Mouse (Mus musculus): Measurements from ENCODE around the gene Macrod1. TPM values are rescaled to one million over a fixed set of nuclear protein-coding genes. Genes with fewer than 3 reads are reported as not detected.

Macrod1 gene
- total RNA-seq, 4 experiments from 2014 or later, result 19.2 to 21.4 (median 20.1) TPM

GRCm38 (mm10) chr19:7111710-7112109 is 55.1 kb downstream of the Macrod1 start:
- DNase-seq (ENCODE audit: low spot score in 2 of 2), result no peak

DNA sequence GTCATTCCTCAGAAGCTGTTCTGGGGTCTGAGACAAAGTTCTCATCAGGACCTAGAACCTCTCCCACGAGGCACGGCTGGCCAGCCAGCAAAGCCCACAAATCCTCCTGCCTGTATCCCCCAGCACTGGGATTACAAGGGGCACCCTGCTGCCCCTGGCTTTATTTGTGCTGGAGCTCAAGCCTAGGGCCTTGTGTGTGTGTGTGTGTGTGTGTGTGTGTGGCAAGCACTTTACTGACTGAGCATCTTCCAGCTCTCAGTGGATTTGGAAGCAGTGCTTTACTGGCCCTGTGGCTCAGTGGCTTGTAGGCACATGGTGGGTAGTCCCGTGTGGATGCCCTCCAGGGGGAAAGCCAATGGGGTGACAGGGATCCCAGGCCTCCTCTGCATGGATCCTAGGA is 56.0 kb downstream of the Macrod1 start:
- no peak for DNase-seq (ENCODE audit: low spot score in 2 of 2)

GRCm38 (mm10) chr19:7113574-7113973 is 57.0 kb downstream of the Macrod1 start:
- DNase-seq (ENCODE audit: low spot score in 2 of 2), result no peak

DNA sequence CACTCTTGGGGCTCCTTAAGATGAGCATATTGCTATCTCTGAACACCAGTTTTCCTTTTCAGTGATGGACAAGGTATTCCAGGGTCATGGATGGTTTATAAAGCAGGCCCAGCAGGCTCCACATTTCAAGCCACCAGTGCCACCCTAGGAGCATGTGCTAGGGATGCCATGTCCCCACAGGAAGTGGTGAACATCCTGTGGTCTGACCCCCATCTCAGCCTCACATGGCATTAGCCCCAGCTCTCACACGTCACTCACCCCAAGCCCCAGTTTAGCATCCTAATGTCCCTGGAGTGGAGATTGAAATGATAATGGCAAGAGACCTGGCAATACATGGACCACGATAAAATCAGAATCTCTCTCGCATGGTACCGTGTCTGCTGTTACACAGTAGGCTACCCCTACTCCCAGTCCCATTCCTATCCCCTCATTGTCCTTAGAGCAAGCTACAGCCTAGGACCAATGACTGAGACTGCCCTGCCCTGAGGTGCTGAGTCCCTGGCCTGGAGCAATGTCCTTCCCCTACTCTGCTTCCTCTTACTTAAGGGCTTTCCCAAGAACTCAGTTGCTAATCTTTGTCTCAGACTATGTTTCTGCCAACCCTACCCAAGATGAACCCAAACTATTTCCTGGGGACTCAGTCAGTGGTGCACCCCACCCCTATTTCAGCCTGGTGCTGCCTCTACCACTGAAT is 59.6 kb downstream of the Macrod1 start:
- no peak for DNase-seq (ENCODE audit: low spot score in 2 of 2)

DNA sequence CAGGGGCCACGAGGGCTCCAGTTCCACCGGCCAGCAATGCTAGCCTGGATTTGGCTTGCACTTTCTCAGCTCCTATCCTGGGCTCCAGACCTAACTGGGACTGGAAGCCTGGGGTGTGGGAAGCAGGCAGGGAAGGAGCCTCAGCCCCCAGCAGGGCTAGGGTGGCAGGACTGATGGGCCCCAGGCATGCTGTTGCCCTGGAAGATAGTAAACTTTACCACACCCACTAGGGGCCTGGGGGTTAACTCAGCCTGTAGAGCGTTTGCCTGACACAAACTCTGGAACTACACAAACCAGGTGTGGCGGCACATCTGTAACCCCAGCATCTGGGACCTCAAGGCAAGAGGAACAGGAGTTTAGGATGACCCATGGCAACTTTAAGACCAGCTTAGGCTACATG is 60.5 kb downstream of the Macrod1 start:
- DNase-seq (ENCODE audit: low spot score in 2 of 2), result no peak

GRCm38 (mm10) chr19:7117653-7118307 is 61.2 kb downstream of the Macrod1 start:
- no peak for DNase-seq (ENCODE audit: low spot score in 2 of 2)

DNA sequence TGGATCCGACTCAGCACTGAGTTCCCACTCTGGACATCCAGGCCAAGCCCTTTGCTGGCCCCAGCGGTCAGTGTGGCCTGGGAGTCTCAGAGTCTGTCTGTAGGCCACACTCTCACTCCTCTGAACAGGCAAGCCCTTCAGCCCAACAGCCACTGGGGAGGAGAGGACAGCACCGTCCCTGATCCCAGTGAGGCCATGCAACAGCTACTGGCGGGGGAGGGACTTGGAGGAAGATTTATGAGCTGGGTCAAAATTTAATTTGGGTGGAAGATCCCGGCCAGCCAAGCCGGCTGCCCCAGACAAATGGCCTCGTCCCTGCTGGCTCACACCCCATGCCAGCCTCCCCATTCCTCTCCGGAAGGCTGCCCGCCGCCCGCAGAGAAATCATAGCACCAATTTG is 64.6 kb downstream of the Macrod1 start:
- no peak for DNase-seq (ENCODE audit: low spot score in 2 of 2)

DNA sequence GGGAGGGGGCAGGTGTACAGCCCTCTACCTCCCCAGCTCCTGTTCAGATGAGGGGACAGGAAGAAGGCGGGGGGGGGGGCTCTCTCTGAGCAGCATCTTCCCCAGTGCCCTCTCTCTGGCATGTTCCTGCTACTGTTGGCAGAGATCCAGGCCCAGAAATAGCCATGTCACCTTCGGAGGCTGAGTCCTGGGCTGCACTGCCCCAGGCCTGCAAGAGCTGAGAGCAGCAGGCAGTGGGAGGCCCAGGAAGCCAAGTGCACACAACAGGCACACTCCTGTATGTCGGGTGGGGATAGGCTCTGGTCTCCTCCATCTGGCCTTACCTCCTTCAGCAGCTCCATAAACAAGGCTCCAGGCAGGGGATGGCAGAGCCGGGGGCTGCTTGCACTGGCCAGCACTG is 65.7 kb downstream of the Macrod1 start:
- no peak for DNase-seq (ENCODE audit: low spot score in 2 of 2)

DNA sequence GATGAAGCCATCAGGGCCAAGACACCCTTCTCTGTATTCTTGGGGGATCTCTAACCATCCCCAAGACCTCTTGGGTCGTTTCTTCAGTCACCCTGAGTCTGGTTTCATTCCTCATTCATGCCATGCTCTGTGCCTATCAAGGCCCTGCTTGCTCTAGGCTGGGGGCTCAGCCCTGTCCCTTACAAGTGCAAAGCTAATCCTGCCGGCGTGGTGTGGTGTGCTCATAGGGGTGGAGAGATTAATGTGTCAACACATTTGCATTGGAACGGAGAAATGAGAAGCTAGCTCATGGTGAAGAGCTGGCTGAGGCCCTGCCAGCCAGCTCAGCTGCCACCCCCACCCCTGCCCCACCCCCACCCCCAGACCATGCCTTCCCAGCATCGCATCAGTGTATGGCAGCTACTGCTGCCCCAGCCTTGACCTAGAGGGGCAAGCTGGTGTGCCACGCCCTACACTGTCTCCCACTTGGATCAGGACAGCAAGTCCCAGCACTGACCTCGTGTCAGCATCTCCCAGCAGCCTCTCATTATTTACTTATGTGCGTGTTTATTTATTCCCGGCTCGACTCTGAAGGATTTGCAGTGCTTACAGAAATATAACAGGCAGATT is 66.2 kb downstream of the Macrod1 start:
- no peak for DNase-seq (ENCODE audit: low spot score in 2 of 2)

- no peak for DNase-seq (ENCODE audit: low spot score in 2 of 2)
These were observed 69.0 kb downstream of the Macrod1 start for GRCm38 (mm10) chr19:7125526-7126156.

DNA sequence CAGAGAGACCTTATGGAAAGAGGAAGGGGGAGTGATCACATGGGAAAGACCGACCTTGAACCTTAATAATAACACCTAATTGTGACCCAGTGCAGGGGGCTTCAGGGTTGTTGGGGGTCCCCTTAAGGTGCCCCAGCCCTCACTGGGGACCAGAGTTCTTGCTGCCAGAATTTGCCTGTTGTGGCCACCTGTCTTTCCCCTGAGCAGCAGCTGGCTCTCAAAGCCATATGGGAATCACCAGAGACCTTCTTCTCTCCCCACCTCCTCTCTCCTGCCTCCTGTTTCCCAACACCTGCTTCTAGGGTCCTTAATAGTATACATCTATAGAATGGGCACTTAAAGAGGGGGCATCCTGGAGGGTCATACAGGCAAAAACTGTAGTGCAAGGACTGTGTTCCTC is 69.6 kb downstream of the Macrod1 start:
- no peak for DNase-seq (ENCODE audit: low spot score in 2 of 2)

- no peak for DNase-seq (ENCODE audit: low spot score in 2 of 2)
These were observed 70.3 kb downstream of the Macrod1 start for GRCm38 (mm10) chr19:7126933-7127332.

- DNase-seq (ENCODE audit: low spot score in 2 of 2), result no peak
These were observed 72.2 kb downstream of the Macrod1 start for GRCm38 (mm10) chr19:7128551-7129475.

DNA sequence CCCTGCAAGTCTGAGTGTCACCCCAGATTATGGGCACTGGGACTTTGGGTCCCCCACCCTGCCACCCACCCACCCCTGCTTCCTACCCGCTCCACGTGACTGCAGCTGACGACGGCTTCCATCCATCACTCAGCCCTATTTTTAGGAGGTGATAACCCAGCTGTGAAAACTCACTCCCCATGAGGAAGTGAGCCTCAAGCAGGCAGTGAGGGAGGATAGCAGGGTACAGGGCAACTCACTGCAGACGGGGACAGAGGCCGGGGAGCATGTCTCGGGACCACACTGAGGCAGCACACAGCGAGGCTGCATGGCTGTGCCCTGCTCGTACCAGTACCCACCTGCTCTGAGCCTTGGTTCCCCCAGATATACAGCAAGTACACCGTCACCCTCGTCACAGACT is 73.7 kb downstream of the Macrod1 start:
- no peak for DNase-seq (ENCODE audit: low spot score in 2 of 2)

DNA sequence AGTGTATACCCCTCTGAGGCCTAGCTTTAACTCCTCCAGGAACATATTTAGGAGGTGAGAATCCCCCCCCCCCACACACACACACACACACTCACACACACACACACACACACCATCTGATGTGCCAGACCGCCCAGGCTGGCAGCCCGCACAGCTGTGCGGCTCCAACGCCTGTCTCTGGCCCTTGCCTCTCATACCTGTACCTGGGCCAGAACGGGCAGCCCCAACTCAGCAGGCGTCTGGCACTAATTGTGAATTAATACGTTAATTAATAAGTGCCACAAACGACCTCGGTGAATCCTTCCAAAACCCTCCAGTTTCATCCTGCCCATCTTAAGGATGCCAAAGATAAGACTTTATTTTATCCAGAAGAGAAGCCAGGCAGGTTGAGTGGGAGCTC is 76.8 kb downstream of the Macrod1 start:
- no peak for DNase-seq (ENCODE audit: low spot score in 2 of 2)

- no peak for DNase-seq (ENCODE audit: low spot score in 2 of 2)
These were observed 78.1 kb downstream of the Macrod1 start for GRCm38 (mm10) chr19:7134631-7135091.

- no peak for DNase-seq (ENCODE audit: low spot score in 2 of 2)
These were observed 78.9 kb downstream of the Macrod1 start for GRCm38 (mm10) chr19:7135525-7135924.

DNA sequence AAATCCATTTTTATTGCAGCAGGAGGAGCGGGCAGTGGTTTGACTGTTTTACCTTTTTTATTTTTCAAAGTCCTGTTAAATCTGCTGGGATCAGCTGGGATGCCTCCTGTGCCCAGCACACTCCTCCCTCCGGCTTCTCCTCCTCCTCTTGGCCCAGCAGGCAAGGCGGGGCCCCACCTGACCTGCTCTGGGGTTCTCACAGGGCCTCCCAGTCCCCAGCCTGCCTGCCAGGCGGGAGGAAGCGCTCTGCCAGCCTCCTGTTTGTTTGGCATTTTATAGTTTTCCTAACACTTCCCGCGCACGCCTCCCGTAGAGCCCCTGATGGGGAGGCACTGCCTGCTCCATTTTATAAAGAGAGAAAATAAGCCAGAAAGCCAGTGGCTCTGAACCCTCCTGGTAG is 79.4 kb downstream of the Macrod1 start:
- DNase-seq (ENCODE audit: low spot score in 2 of 2), result peak in 1 of 2 experiments; percentile 42

DNA sequence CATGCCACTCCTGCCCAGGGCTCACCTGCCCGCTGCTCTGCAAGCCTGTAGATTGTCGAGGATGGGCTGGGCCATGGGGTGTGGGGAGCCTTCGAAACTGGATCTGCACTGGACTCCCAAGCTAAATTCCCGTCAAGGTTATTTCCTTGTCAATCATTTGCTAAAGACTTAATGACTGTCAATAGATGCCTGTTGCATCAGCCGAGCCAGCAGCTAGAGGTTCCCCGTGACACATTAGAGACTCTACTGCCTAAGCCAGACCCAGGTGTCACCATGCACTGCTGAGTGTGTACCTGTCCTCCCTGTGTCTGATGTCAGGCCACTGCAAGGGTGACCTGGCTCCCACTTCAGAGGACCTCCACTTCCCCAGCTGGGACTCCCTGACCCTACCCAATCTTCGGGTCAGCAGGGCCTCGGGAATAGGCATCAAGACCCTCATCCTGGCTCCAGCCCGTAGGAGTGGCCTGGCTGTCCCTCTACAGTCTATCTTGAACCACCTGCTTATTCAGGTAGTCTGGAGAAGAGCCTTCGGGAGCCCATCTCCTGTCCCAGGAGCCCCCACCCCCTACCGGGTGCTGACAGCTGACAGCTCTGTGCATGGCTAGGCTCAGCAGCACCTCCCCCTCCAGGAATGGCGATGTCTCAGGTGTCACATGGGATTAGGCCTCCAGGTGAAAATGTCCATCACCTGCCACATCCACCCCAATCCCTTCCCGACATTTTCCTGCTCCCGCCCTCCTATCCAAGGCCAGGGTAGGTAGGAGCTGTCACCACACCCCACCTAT is 80.3 kb downstream of the Macrod1 start:
- no peak for DNase-seq (ENCODE audit: low spot score in 2 of 2)

GRCm38 (mm10) chr19:7138327-7138726 is 81.7 kb downstream of the Macrod1 start:
- DNase-seq (ENCODE audit: low spot score in 2 of 2), result no peak

Data from layer of hippocampus, adult 8-10 months (tissue).